Mouse (Mus musculus) lung, adult 2 months (tissue): ENCODE results near the gene Pnpla6. TPM values are rescaled to one million over a fixed set of nuclear protein-coding genes. Genes with fewer than 3 reads are reported as not detected.
"Not testable (repeated sequence)": the region's sequence is repeated elsewhere in the genome, so short reads cannot be mapped to it uniquely, and the experiment has no call there.

Experiments
- DNase-seq: peaks from one replicate; pipeline ENCODE4 v3.0.0; 2022
- H3K4me1 ChIP-seq: fragments of 200-500 bp; 2 replicates; pipeline ENCODE4 v1.6.1; 2011; ENCODE audit warnings: low read length; ENCODE audit not compliant: control insufficient read depth, insufficient read depth
- H3K4me3 ChIP-seq: fragments of 200-500 bp; replicated peaks from 2 replicates; pipeline ENCODE3; 2011; ENCODE audit warnings: low read depth, mild to moderate bottlenecking, control low read depth, low read length; ENCODE audit errors: extremely low read depth
- CTCF ChIP-seq: fragments of 200-500 bp; IDR thresholded peaks from 2 replicates; pipeline ENCODE4 v1.5.1; 2011; ENCODE audit warnings: mild to moderate bottlenecking, low read length, control low read depth; ENCODE audit not compliant: insufficient read depth
- POLR2A ChIP-seq: fragments of 200-500 bp; IDR thresholded peaks from 2 replicates; pipeline ENCODE4 v1.6.1; 2011; ENCODE audit warnings: low read depth, mild to moderate bottlenecking, control low read depth, low read length, borderline replicate concordance; ENCODE audit errors: extremely low read depth
- WGBS: fragments of 180-500 bp; shearing (Covaris S2); methylation state at CpG from one replicate; pipeline ENCODE4 v1.1.7; 2018; 5-methylcytosine and 5-hydroxymethylcytosine counted together
- polyA plus RNA-seq: library from polyadenylated mRNA; depleted of rRNA; stranded (reverse); fragments of >200 nt; gene quantifications from 2 replicates; pipeline ENCODE4 v1.2.3, GENCODE M21; 2012

Gene Pnpla6
- polyA plus RNA-seq, 1 experiment: 75.7 TPM

GRCm38 (mm10) chr8:3567641-3568371 lies 52.6 kb downstream of the Pnpla6 start, which contains the start of gene C330021F23Rik:
Gene C330021F23Rik (plus strand): TSS chr8:3567990.
- no peak for DNase-seq
- Histone ChIP-seq H3K4me3 (peak within 1 kb of the TSS; percentile 30), H3K4me1 (no peaks in the 10 kb centered on the region)
- TF ChIP-seq CTCF (no peak), POLR2A (no peak)
- 16% methylated on average over 12 of the region's 12 CpGs for WGBS

DNA sequence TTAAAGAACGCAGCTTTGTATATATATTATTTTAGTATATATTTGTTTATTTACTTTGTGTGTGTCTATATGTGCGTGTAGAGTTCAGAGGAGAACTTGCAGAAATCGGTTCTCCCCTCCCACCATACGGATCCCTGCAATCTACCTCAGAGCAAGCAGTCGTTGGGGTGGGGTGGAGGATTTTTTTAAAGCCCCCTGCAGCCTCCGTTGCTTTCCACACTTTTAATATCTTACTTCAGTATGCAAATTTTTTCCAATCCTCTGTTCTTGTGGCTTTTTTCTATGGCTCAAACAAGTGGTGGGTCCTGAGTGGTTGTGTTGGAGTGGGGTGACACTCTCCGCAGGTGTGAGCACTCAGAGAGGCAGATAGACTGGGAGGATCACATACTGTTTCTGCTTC lies 53.2 kb downstream of the Pnpla6 start:
- WGBS: 14% methylated on average over 7 of the region's 7 CpGs
- Histone ChIP-seq H3K4me1 (no peaks in the 10 kb centered on the region), H3K4me3 (no peak overlapping the region)
- TF ChIP-seq CTCF: no peak
- TF ChIP-seq POLR2A: no peak
- no peak for DNase-seq

DNA sequence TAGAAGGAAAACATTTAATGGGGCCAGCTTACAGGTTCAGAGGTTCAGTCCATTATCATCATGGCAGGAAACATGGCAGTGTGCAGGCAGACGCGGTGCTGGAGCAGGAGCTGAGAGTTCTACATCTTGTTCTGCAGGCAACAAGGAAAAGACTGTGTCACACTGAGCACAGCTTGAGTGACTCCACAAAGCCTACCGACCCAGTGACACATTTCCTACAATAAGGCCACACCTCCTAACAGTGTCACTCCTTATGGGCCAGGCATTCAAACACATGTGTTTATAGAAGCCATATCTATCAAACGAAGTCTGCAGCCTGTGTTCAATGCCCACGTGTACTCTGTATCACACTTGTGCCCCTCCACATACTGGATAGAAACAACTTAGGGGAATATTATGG lies 54.6 kb downstream of the Pnpla6 start:
- no peak for DNase-seq
- 72% methylated on average over 5 of the region's 5 CpGs for WGBS
- TF ChIP-seq POLR2A (no peak), CTCF (no peak)
- Histone ChIP-seq H3K4me1 (no peaks in the 10 kb centered on the region), H3K4me3 (no peak overlapping the region)

GRCm38 (mm10) chr8:3574546-3574945 lies 59.4 kb downstream of the Pnpla6 start:
- no peak overlapping the region for H3K4me3 ChIP-seq
- WGBS: 88% methylated on average over 3 of the region's 3 CpGs
- no peak for DNase-seq
- no peaks in the 10 kb centered on the region for H3K4me1 ChIP-seq
- TF ChIP-seq CTCF: no peak
- TF ChIP-seq POLR2A: no peak

DNA sequence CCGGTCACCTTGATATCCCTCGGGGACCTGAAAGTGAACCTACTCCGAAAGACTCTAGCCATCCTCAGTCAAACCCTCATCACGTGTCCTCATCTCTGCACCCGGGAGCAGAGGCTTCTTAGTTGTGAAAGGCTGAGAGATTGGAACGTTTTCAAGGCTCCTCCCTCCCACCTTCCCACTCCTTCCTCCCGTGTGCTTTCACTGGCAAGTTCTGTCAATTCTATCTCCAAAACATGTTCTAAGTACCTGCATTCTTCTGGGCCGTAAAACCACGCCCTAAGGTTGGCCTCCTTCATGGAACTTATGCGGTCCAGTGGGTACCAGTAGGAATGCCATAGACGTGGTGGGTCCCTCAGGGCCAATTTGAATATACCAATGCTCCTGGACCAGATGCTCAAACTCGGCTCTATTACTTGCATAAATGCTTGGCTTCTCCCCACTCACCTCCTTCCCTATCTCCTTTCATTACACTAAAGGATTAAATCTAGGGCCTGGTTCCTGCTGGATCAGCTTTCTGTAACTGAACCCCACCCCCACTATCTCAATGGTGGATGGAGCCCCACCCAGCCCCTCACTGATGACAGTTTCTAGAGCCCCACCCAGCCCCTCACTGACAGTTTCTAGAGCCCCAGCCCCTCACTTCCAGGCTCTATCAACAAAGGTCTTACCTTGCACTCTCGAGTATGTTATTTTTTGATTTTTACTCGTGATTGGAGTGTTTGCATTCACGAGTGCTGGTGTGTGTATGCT lies 61.2 kb downstream of the Pnpla6 start:
- 52% methylated on average over 15 of the region's 15 CpGs for WGBS
- Histone ChIP-seq H3K4me1 (no peaks in the 10 kb centered on the region), H3K4me3 (no peak overlapping the region)
- no peak for DNase-seq
- no peak for TF ChIP-seq POLR2A
- no peak for TF ChIP-seq CTCF

DNA sequence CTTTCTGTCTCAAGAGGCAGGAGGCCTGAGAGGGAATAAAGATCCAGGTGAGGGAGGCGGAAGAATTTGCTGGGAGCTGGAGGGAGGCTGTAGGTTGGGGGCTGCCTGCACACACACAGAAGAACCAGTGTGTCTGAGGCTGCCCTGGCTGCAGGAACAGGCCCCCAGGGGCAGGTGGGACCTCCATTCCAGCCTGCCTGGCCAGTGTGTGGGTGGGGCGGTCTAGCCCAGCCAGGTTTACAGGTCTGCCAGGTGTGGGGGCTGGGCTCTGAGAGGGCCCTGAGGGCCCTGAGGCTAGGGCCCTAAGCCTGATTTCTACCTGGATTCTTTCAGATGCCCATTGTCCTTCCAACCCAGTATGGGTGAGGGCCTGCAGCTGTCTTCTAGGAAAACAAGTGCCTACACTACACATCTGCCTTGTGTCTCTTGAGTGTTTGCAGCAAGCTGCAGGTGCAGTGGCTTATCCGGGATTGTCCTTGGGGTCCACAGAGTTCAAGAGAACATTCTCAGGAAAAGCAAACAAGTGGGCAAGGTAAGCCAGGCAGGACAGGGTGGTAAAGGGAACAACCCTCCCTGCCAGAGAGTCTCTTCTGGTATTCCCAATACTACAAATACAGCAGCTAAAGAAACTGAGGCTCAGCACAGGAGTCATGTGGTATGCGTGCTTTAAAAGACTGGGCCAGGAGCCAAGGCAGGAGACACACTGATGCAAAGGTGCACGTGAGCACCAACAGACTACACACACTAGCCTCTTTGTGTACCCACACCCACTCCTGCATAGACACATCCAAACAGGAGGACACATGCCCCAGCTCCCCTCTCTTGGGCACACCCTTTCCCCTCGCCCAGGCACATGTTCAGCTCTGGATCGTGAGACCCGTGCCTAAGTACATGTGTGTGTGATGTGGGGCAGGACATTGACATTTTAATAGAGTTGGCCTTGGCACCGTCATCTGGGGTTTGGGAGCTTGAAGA lies 64.5 kb downstream of the Pnpla6 start:
- Histone ChIP-seq H3K4me3 (no peak overlapping the region), H3K4me1 (no peaks in the 10 kb centered on the region)
- no peak for DNase-seq
- 63% methylated on average over 9 of the region's 9 CpGs for WGBS
- no peak for TF ChIP-seq POLR2A
- TF ChIP-seq CTCF: no peak

- H3K4me1 ChIP-seq, H3K4me3 ChIP-seq, DNase-seq: not testable (repeated sequence)
- WGBS: 72% methylated on average over 3 of the region's 3 CpGs
These were observed 66.8 kb downstream of the Pnpla6 start for GRCm38 (mm10) chr8:3581961-3582360.

- TF ChIP-seq CTCF (no peak), POLR2A (no peak)
These were observed 71.3 kb downstream of the Pnpla6 start for GRCm38 (mm10) chr8:3586452-3586851.

DNA sequence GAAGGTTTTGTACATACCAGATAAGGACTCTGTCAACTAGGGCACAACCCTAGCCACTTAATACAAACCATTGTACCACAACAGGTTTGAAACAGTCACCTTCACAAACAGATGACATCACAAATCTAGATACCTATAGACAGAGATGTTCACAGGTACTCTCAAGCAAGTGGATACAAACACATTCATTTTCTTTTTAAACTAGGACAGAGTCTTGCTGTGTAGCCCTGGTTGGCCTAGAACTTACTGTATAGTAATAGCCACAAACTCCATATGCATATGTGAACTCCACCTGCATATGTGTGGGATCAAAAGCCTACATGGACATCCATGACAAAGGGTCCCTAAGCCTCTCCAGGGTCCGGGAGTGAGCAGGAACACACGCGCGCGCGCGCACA lies 71.8 kb downstream of the Pnpla6 start, which contains the start of gene Camsap3:
Gene Camsap3, plus strand, starts transcription at position 301 of the 398 bp plus-strand sequence.
- no peaks in the 10 kb centered on the region for H3K4me1 ChIP-seq

More at GRCm38 (mm10) chr8:3586452-3586851, 71.3 kb downstream of the Pnpla6 start:
- Histone ChIP-seq H3K4me1 (no peaks in the 10 kb centered on the region), H3K4me3 (no peak overlapping the region)
- WGBS: 79% methylated on average over 2 of the region's 2 CpGs
- DNase-seq: no peak

More for the DNA sequence above, 71.8 kb downstream of the Pnpla6 start, which contains the start of gene Camsap3:
- 4% methylated on average over 7 of the region's 7 CpGs for WGBS
- DNase-seq: no peak
- peak within 1 kb of the TSS; percentile 65 for H3K4me3 ChIP-seq
- no peak for TF ChIP-seq POLR2A
- no peak for TF ChIP-seq CTCF
